Mouse (Mus musculus): Measurements from ENCODE around the gene Auh. TPM values are rescaled to one million over a fixed set of nuclear protein-coding genes. Genes with fewer than 3 reads are reported as not detected.

Gene Auh
- total RNA-seq, 2 experiments from 2014 or later, result 107 to 115 TPM

DNA sequence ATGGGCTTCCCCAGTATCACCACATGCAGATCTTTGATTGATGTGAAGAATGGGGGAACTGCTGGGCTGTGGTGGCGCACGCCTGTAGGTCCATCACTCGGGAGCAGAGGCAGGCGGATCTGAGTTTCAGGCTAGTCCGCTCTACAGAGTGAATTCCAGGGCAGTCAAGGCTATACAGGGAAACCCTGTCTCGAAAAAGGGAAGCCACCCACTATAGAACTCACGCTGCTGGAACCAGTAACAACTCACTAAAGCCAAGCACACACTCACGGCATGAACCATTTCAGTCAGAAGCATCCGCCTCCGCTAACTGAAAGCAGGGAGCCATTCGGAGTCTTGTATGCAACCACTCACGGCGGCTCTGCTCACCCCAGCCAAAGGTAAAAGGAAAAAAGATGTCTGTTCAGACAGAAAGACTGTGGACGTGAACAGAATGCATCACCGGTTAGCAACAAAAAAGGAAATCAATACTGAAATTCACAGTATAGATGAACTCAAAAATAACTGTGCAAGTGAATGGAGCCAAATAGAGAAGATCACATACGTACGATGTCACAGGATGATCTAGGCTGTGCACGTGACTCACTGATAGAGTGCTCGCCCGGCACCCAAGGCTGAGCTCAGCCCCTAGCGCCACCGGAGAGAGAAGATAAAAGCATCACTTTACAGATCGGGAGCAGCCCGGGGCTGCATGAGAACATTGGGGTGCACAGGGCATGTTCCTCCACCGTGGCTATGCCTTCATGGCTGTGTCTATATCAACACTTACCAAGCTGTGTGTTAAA, 53.7 kb downstream of the Auh start:
- DNase-seq, result no peak

DNA sequence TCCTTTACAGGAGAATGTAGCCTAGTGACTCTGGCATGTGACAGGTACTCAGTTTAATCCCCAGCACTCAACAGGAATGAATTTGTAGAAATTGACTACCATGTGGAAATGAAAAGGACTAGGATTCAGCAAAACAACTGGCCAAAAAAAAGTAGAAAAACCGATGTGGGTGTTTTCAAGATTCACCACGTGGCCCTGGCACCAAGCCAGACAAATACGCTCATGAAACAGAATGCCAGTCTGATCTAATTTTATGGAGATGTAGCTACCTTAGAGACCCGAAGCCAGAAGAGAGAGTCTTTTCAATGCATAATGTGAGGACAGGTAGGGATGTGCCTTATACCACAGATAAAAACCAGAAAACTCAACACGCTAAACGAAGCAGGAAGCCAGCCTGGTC, 54.4 kb downstream of the Auh start:
- DNase-seq, result no peak

GRCm38 (mm10) chr13:52874338-52874737, 55.1 kb downstream of the Auh start:
- no peak for DNase-seq

DNA sequence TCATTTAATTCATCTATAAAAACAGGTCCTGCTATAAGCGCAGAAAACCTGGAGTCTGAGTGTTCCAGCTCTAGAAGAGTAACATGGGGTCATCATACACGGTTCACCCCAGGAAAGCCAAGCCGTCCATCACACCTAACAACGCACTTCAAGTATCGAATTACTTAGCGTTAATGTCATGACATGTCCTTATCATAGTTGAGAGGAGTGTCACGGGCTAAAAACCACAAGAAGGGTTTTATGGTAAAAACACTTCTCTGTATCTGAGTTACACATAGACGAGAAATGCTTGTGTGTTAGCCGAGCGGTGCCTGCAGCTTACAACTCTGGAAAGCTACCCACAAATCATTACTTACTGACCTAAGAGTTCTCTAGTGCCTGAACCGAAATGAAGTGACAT, 55.6 kb downstream of the Auh start:
- no peak for DNase-seq

DNA sequence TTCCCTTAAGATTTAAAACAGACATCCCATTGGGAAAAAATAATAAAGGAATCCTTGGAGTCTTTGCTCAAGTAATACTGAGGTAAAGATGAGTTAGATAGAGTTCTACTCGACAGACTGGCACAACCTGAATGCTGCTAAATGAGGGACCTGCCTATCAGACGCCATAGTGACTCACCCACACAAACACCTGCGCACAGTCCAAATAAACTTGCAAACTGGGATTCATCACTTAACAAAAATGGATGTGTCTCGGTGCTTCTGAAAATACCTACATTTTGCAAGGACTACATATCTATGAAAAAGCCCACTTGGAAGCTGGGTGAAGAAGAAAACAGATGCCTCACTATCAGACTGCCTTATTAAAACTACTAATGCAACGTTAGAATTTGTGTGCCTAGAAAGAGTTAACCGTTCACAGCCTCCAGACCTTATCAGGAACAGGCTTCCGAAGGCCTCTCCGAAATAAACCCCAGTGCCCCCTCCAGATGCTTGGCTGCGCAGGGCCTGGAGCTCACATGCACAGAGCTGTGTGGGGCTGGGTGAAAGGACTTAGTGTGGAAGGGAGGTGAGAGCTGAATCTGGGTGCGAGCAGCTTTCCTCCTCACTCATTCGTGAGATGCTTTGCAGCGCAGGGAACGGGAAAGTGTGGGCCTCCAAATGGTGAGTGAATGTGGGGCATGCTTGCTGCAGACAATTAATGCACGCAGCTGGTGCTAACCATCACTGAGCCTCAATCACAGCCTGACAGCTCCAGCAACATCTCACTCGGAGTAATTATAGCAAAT, 63.3 kb downstream of the Auh start:
- peak; percentile 54 to 58 for DNase-seq

- no peak for DNase-seq
Measured at GRCm38 (mm10) chr13:52863436-52863835, 66.0 kb downstream of the Auh start.

GRCm38 (mm10) chr13:52860006-52860685, 69.3 kb downstream of the Auh start:
- DNase-seq, result no peak

DNA sequence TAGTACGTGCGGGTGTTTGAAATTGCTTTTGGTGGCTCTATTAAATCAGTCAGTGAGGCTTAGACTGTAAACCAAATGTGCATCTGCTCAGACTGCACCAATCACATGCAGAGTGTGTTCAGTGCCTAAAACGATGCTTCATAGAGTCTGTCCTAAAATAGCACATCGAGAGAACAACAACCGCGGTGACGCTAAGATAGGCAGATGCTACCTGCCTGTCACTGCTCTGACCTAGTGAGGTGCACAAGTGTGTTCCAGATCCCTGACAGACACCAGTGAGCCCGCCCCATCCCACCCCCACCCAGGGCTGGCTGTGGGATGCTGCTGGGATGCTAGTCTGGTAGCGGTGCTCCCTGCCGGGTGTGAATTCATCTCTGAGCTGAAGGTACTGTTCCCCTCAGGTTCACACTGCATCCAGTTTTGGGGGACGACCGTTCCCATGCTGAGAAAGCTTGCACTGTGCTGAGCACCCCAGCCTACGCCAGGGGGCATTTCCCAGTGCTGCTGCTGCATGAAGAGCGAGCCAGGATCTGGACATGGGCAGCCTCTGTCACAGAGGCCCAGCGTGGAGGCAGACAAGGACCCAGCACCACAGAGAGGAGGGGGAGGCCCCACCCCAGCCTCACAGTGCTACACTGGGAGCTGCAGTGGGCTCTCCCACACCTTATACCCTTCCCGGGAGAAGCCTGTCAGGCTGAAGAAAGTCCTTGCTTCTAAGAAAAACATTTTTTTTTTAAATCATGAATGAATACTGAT, 70.2 kb downstream of the Auh start:
- peak; percentile 29 to 53 for DNase-seq

DNA sequence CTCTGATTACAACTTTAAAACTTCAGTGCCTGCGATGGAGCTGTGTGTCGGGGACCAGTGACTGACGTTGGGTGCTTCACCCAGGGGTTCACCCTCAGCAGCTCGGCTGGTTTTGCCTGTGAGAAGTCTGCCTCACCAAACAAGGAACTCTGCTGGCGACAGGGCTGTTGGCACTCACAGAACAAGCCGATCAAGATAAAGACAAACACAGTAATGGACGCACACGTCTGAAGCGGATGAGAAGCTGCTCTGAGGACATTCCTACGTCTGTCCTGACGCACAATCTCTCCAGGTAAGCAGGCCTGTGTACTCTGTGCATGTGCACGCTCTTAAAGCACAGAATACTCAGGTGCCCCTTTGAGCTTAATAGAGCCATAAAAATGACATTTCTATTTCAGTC, 71.1 kb downstream of the Auh start:
- no peak for DNase-seq

DNA sequence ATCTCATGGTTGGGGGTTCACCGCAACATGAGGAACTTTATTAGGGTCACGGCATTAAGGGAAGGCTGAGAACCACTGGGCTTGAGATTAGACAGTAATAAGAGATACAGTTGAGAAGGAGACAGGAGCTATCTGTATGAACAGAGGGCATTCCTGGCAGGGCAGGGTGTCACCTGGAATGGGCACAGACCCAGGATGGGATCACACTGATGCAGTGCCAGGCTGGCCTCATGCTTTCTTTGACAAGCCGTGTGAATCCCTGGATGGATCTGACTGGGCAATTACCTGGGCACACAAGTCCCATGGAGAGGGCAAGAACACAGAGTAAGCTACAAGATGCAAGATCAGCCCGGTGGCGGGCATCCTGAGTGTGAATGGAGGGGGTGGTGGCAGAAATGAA, 71.7 kb downstream of the Auh start:
- no peak for DNase-seq

GRCm38 (mm10) chr13:52853536-52853935, 75.9 kb downstream of the Auh start:
- no peak for DNase-seq

DNA sequence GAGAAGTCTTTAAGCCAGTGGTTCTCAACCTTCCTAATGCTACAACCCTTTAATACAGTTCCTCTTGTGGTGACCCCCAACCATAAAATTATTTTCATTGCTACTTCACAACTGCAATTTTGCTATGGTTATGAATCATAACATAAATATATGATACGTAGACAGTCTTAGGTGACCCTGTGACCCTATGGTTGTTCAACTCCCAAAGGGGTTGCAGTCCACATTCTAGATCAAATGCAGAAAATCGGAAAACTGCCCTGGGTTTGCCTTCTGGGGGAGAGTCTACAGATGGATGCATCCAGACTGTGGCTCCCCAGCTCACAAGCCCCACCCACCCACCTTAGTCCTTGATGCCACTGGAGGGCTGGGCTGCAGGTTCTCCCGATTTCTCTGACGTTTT, 77.6 kb downstream of the Auh start:
- DNase-seq, result no peak

GRCm38 (mm10) chr13:52850024-52850723, 79.3 kb downstream of the Auh start:
- DNase-seq, result no peak

DNA sequence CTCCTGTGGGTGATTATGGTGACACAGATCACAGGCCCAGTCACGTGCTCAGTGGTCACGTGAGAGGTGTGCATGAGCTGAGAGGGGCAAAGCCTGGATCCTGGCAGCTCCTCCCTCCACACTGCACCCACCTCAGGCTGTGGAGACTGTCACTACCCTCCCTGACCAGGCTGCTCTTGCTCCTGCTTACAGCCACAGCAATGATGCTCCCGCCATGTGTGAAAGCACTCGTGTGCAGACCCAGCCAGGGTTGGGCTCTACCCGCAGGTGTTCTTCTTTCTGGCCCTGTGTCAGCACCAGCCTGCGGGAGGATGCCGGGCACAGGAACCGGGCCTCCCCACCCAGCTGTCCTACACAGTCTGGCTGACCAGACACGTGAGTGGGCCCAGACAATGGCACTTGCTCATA, 80.1 kb downstream of the Auh start:
- DNase-seq, result no peak

DNA sequence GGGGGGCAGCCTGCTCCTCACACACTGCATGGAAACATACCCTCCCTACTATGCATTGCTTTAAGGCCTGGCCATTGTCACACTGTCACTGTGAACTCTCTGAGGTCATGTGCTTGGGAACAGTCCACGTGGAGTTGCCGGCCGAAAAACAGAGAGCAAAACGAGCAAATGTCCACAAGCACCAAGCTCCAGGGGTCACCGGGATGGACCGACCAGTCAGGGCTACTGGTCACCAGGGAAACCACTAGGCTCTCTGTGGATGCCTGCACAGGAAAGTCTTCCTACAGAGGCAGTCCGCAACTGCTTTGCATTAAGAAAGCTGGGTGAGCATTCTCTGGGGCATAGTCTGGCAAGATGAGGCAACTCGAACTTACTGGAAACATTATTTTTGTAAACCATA, 82.0 kb downstream of the Auh start:
- DNase-seq, result no peak

- DNase-seq, result no peak
Measured at GRCm38 (mm10) chr13:52847071-52847470, 82.4 kb downstream of the Auh start.

GRCm38 (mm10) chr13:52845618-52846017, 83.9 kb downstream of the Auh start:
- DNase-seq, result no peak

GRCm38 (mm10) chr13:52843536-52844178, 85.8 kb downstream of the Auh start:
- DNase-seq, result no peak

DNA sequence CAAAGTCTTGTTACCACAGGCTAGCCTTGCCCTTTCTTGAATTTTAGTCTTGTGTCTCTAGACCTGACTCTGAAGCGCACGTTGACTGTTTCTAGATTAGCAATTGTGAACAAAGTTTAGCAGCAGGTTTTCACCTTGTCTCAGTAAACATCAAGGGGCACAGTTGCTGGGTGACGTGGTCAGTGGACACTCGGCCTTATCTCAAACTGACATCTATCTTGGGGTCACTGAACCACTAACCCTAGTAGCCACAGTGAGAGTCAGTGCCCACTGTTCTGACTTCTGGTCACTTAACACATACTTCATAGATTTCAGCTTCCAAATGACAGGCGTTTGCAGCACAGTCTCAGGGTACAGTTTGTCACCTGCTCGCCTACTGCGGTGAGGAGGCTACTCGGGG, 93.2 kb downstream of the Auh start:
- DNase-seq, result no peak

DNA sequence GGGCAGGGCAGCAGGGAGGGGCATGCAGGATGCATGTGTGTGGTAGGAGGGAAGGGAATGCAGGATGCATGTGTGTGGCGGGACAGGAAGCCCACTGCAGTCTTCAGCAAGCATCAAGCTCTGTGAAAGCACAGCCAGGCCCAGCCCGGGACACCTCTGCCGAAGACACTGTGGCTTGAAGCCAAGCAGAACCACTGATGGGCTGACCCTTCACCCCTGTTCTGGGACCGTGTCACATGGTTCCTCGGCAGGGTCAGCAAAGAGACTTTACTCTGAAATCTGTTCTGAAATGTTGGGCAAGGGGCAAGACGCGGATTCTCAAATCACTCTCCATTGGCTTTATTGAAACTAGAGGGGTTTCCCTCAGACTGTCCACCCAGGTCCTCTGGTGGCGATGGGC, 94.9 kb downstream of the Auh start:
- no peak for DNase-seq

DNA sequence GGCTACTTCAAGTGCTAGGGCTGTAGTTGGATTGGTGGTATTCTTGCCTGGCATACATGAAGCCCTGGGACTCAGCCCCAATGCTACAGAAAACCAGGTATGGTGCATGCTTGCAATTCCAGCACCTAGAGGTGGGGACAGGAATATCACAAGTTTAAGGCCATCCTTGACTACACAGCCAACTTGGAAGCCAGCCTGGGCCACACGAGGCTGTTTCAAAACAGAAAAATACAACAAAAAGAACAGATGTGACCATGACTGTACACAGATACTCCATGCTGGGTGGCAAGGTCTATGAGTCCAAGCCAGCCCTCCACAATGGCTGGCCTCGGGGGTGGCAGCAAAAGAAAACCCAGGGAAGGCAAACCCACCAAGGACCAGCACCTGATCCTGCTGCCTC, 95.7 kb downstream of the Auh start:
- DNase-seq, result no peak

- DNase-seq, result no peak
Measured at GRCm38 (mm10) chr13:52833220-52833619, 96.3 kb downstream of the Auh start.
